Mouse (Mus musculus): ENCODE measurements around the gene Gm16253. TPM values are rescaled to one million over a fixed set of nuclear protein-coding genes. Genes with fewer than 3 reads are reported as not detected.

Gm16253 gene
- polyA plus RNA-seq, 1 experiment = not detected

DNA sequence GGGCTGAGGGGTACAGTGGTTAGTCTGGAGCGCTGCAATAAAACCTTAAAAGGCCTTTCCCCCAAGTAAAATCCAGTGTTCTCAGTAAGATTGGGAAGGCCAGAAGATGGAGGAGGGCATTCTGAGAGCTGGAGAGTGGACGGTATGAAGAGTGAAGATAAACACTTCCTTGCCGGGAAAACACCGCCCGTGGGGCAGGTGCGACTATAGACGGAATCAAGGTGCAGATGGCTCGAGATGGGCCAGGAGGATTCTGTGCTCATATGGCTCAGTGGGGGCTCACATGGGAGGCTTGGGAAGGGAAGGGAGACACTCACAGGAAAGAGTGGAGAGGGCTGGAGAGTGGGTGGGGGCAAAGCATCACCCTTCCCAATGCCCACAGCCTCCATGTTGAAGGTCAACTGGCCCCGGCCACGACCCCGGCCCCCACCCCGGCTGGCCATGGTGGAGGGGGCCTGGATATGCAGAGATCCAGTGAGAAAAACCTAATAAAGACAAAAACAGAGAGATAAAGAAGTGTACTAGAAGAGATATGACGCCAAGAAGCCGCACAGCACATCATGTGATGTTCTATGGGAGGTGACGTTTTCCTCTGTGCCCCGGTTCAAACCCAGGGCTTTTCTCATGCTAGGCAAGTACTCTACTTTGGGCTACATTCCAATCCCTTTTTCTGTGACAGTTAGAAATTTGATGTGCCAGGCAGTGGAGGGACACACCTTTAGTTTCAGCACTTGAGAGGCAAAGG is 5.2 kb downstream of the Gm16253 start:
- WGBS = 98% methylated on average over 16 of the region's 16 CpGs
- no peaks in the 10 kb centered on the region for H3K27me3 ChIP-seq (ENCODE audit: control insufficient read depth, insufficient read depth, low read length)

GRCm38 (mm10) chr3:96583386-96583785 is 6.6 kb downstream of the Gm16253 start:
- WGBS = 99% methylated on average over 5 of the region's 5 CpGs
- Histone ChIP-seq H3K4me1 (replicated peaks; ENCODE audit: control insufficient read depth, insufficient read depth, low read length) (peaks cover 14% of the 10 kb centered on the region), H3K27ac (ENCODE audit: control insufficient read depth, insufficient read depth, low read length) (no peak overlapping the region), H3K36me3 (ENCODE audit: control insufficient read depth, insufficient read depth, low read length) (no peaks in the 10 kb centered on the region), H3K27me3 (ENCODE audit: control insufficient read depth, insufficient read depth, low read length) (no peaks in the 10 kb centered on the region), H3K4me3 (ENCODE audit: control insufficient read depth, insufficient read depth, low read length) (no peak overlapping the region)
- DNase-seq = no peak
- TF ChIP-seq POLR2A (IDR thresholded peaks at IDR 0.05; ENCODE audit: control insufficient read depth, extremely low read depth, insufficient read depth, low read length, poor library complexity) = no peak
- no peak for TF ChIP-seq CTCF (IDR thresholded peaks at IDR 0.05; ENCODE audit: borderline replicate concordance, control insufficient read depth, extremely low read depth, insufficient read depth, low read length, poor library complexity)

More for the DNA sequence above, 5.2 kb downstream of the Gm16253 start:
- Histone ChIP-seq H3K36me3 (ENCODE audit: control insufficient read depth, insufficient read depth, low read length) (no peaks in the 10 kb centered on the region), H3K27ac (ENCODE audit: control insufficient read depth, insufficient read depth, low read length) (no peak overlapping the region), H3K4me3 (ENCODE audit: control insufficient read depth, insufficient read depth, low read length) (no peak overlapping the region), H3K4me1 (replicated peaks; ENCODE audit: control insufficient read depth, insufficient read depth, low read length) (peaks cover 22% of the 10 kb centered on the region)
- no peak for TF ChIP-seq POLR2A (IDR thresholded peaks at IDR 0.05; ENCODE audit: control insufficient read depth, extremely low read depth, insufficient read depth, low read length, poor library complexity)
- TF ChIP-seq CTCF (IDR thresholded peaks at IDR 0.05; ENCODE audit: borderline replicate concordance, control insufficient read depth, extremely low read depth, insufficient read depth, low read length, poor library complexity) = no peak
- no peak for DNase-seq

GRCm38 (mm10) chr3:96590657-96591056 is 13.9 kb downstream of the Gm16253 start:
- Histone ChIP-seq H3K4me3 (ENCODE audit: control insufficient read depth, insufficient read depth, low read length) (no peak overlapping the region), H3K27me3 (ENCODE audit: control insufficient read depth, insufficient read depth, low read length) (peaks cover 2% of the 10 kb centered on the region; the same call in 1 of the 2 replicates), H3K27ac (ENCODE audit: control insufficient read depth, insufficient read depth, low read length) (no peak overlapping the region), H3K4me1 (replicated peaks; ENCODE audit: control insufficient read depth, insufficient read depth, low read length) (peaks cover 5% of the 10 kb centered on the region), H3K36me3 (ENCODE audit: control insufficient read depth, insufficient read depth, low read length) (no peaks in the 10 kb centered on the region)
- 93% methylated on average over 4 of the region's 4 CpGs for WGBS
- TF ChIP-seq POLR2A (IDR thresholded peaks at IDR 0.05; ENCODE audit: control insufficient read depth, extremely low read depth, insufficient read depth, low read length, poor library complexity) (no peak), CTCF (IDR thresholded peaks at IDR 0.05; ENCODE audit: borderline replicate concordance, control insufficient read depth, extremely low read depth, insufficient read depth, low read length, poor library complexity) (no peak)
- no peak for DNase-seq

DNA sequence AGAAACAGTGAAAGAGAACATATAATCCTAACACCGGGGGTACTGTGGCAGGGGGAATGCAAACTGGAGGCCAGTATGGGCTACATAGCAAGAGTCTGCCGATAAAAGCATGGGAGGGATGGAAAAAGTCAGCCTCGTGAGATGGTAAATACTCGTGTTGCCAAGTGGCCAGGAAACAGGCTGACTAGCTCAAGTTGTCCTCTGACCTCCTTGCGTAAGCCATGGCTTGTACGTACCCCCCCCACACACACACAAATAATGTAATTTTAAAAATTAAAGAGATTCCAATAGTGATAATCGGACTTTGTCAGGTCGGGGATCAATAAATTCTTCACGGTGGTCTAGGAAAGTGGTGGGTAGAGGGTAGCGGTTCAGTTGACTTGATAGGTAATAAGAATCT is 16.6 kb downstream of the Gm16253 start:
- Histone ChIP-seq H3K4me1 (replicated peaks; ENCODE audit: control insufficient read depth, insufficient read depth, low read length) (peaks cover 28% of the 10 kb centered on the region), H3K27me3 (ENCODE audit: control insufficient read depth, insufficient read depth, low read length) (peaks cover 23% of the 10 kb centered on the region; the same call in 1 of the 2 replicates), H3K36me3 (ENCODE audit: control insufficient read depth, insufficient read depth, low read length) (no peaks in the 10 kb centered on the region), H3K4me3 (ENCODE audit: control insufficient read depth, insufficient read depth, low read length) (peak overlapping the region; percentile 94), H3K27ac (ENCODE audit: control insufficient read depth, insufficient read depth, low read length) (no peak overlapping the region)
- TF ChIP-seq CTCF (IDR thresholded peaks at IDR 0.05; ENCODE audit: borderline replicate concordance, control insufficient read depth, extremely low read depth, insufficient read depth, low read length, poor library complexity) (no peak), POLR2A (IDR thresholded peaks at IDR 0.05; ENCODE audit: control insufficient read depth, extremely low read depth, insufficient read depth, low read length, poor library complexity) (no peak)
- 2% methylated on average over 10 of the region's 10 CpGs for WGBS
- DNase-seq = no peak

- DNase-seq = peak; percentile 96
Measured at GRCm38 (mm10) chr3:96593790-96594560, 17.2 kb downstream of the Gm16253 start, which contains the start of gene Polr3gl. Polr3gl (minus strand) TSS chr3:96594181.

DNA sequence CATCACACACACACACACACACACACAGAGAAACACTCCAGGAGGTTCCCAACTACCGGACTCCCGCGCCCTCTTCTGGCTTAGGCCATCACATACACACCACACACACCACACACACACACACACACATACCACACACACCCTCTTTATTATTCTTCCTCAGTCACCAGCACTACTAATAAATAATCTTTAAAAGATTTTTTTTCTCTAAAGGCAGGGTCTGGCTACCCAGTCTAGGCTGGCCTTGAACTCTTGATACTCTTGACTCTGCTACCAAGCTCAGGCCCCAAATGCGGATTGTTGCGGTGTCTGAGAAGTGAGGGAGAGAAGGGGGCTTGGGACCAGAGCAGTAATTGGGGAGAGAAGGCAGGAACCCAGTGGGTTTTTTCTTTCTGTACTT is 18.1 kb downstream of the Gm16253 start:
- H3K27ac ChIP-seq (ENCODE audit: control insufficient read depth, insufficient read depth, low read length) = no peak overlapping the region
- no peak for DNase-seq
- 95% methylated on average over 5 of the region's 5 CpGs for WGBS
- TF ChIP-seq POLR2A (IDR thresholded peaks at IDR 0.05; ENCODE audit: control insufficient read depth, extremely low read depth, insufficient read depth, low read length, poor library complexity) (no peak), CTCF (IDR thresholded peaks at IDR 0.05; ENCODE audit: borderline replicate concordance, control insufficient read depth, extremely low read depth, insufficient read depth, low read length, poor library complexity) (no peak)
- H3K36me3 ChIP-seq (ENCODE audit: control insufficient read depth, insufficient read depth, low read length) = no peaks in the 10 kb centered on the region
- peaks cover 29% of the 10 kb centered on the region for H3K4me1 ChIP-seq (replicated peaks; ENCODE audit: control insufficient read depth, insufficient read depth, low read length)
- H3K27me3 ChIP-seq (ENCODE audit: control insufficient read depth, insufficient read depth, low read length) = peaks cover 32% of the 10 kb centered on the region; the same call in 1 of the 2 replicates
- H3K4me3 ChIP-seq (ENCODE audit: control insufficient read depth, insufficient read depth, low read length) = no peak overlapping the region

More at GRCm38 (mm10) chr3:96593790-96594560, 17.2 kb downstream of the Gm16253 start, which contains the start of gene Polr3gl:
- peak within 1 kb of the TSS; percentile 27; the same call in 1 of the 2 replicates for H3K27ac ChIP-seq (ENCODE audit: control insufficient read depth, insufficient read depth, low read length)
- TF ChIP-seq CTCF (IDR thresholded peaks at IDR 0.05; ENCODE audit: borderline replicate concordance, control insufficient read depth, extremely low read depth, insufficient read depth, low read length, poor library complexity) (0 out of 2 replicates have a peak, but pooled peaks have one; percentile 49), POLR2A (IDR thresholded peaks at IDR 0.05; ENCODE audit: control insufficient read depth, extremely low read depth, insufficient read depth, low read length, poor library complexity) (peak; percentile 63; the same call in 1 of the 2 replicates)
- H3K36me3 ChIP-seq (ENCODE audit: control insufficient read depth, insufficient read depth, low read length) = no peaks in the 10 kb centered on the region
- 1% methylated on average over 38 of the region's 38 CpGs for WGBS
- peaks cover 29% of the 10 kb centered on the region for H3K4me1 ChIP-seq (replicated peaks; ENCODE audit: control insufficient read depth, insufficient read depth, low read length)
- peaks cover 29% of the 10 kb centered on the region; the same call in 1 of the 2 replicates for H3K27me3 ChIP-seq (ENCODE audit: control insufficient read depth, insufficient read depth, low read length)
- peak within 1 kb of the TSS; percentile 94 for H3K4me3 ChIP-seq (ENCODE audit: control insufficient read depth, insufficient read depth, low read length)
